Mouse (Mus musculus) E14TG2a.4 (cell line): ENCODE data around the gene Ntrk1.

ENCODE experiments used
- CTCF ChIP-seq: conservative IDR thresholded peaks from 2 replicates; pipeline ENCODE4 v1.5.1; 2014; ENCODE audit warnings: low read length
- POU5F1 ChIP-seq: IDR thresholded peaks from 2 replicates; pipeline ENCODE4 v1.6.1; 2014; ENCODE audit warnings: low read length, borderline replicate concordance

DNA sequence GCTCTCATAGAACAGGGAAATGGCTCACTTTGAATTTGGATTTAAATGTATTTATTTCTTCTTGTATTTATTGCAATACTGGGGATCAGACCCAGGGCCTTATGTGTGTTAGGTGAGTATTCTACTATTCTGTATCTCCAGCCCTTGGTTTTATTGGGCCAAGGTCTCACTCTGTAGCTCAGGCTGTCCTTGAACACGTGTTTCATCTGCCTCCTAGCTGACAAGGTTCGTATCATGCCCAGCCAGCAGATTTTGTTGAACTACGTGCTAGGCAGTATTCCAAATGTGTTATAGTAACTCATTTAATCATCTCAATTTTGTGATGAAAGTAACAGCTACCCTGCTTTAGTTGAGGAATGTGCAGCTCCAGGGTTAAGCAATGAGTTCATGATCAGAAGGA lies 52.9 kb downstream of the Ntrk1 start:
- TF ChIP-seq CTCF (no peak), POU5F1 (no peak)
